Mouse (Mus musculus): ENCODE data around the gene Pde4a.
A peak's percentile ranks its signal among the peaks of the same experiment; 100 is the strongest.
"Not testable (repeated sequence)": the region's sequence is repeated elsewhere in the genome, so short reads cannot be mapped to it uniquely, and the experiment has no call there.

The Pde4a gene

GRCm38 (mm10) chr9:21245113-21245487, 79.6 kb downstream of the Pde4a start:
- no peak for DNase-seq (ENCODE audit: low spot score)

GRCm38 (mm10) chr9:21246342-21246741, 80.8 kb downstream of the Pde4a start:
- DNase-seq (ENCODE audit: low spot score), result no peak

- DNase-seq (ENCODE audit: low spot score), result peak; percentile 67
These were observed 82.8 kb downstream of the Pde4a start, which contains the start of gene S1pr5 for GRCm38 (mm10) chr9:21248326-21248725. TSS of gene S1pr5 (minus strand) at chr9:21248443.

GRCm38 (mm10) chr9:21249629-21250508, 84.4 kb downstream of the Pde4a start:
- no peak for DNase-seq (ENCODE audit: low spot score)

- DNase-seq (ENCODE audit: low spot score), result no peak
These were observed 85.0 kb downstream of the Pde4a start for GRCm38 (mm10) chr9:21250509-21250908.

GRCm38 (mm10) chr9:21251116-21251735, 85.7 kb downstream of the Pde4a start:
- DNase-seq (ENCODE audit: low spot score), result no peak

- DNase-seq (ENCODE audit: low spot score), result no peak
These were observed 89.2 kb downstream of the Pde4a start for GRCm38 (mm10) chr9:21254690-21255089.

- not testable (repeated sequence) for DNase-seq (ENCODE audit: low spot score)
These were observed 90.8 kb downstream of the Pde4a start for GRCm38 (mm10) chr9:21256349-21256748.

GRCm38 (mm10) chr9:21260491-21261040, 95.1 kb downstream of the Pde4a start:
- DNase-seq (ENCODE audit: low spot score), result no peak

- no peak for DNase-seq (ENCODE audit: low spot score)
These were observed 96.3 kb downstream of the Pde4a start for GRCm38 (mm10) chr9:21261831-21262230.

Data from MN1 (cell line).